Mouse (Mus musculus): ENCODE measurements around the gene Supt3.

Supt3 gene

GRCm38 (mm10) chr17:44776738-44777270 lies at the start of gene Supt3:
TSS of gene Supt3 (plus strand) at chr17:44777152.
- peak; percentile 98 to 99 for DNase-seq

DNA sequence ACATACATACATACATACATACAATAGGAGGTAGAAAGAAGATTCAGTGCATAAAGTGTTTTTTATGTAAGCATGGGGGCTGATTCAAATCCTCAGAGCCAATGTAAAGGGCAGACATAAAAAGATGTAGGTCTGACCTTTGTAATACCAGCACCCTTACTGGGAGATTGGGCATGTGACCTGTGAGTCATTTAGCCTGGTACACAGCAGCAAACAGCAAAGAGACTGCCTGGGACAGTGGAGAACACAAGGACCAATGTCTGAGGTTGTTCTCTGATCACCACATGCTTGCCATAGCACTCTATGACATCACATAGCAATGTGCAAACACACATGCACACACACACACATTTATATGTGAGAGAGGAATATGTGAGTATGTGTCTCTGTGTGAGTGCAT lies 49.3 kb upstream of the Supt3 start:
- no peak for DNase-seq

DNA sequence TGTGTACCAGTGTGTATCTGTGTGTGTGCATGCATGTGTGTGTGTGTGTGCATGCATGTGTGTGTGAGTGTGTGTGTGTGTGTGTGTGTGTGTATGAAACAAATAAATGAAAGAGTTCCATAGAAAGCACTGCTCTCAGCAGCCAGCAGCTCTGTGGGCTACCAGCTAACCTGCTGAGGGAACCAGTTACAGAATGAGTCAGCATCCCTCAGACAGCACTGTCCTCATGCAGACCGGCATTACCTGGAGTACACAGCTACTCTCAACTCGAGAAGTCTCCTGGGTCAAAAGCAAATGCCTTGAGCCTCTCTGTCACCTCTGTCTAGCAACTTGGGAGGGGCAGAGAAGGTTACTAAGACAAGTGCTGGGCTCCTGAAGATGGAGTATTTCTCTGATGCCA lies 48.5 kb upstream of the Supt3 start:
- DNase-seq, result no peak

DNA sequence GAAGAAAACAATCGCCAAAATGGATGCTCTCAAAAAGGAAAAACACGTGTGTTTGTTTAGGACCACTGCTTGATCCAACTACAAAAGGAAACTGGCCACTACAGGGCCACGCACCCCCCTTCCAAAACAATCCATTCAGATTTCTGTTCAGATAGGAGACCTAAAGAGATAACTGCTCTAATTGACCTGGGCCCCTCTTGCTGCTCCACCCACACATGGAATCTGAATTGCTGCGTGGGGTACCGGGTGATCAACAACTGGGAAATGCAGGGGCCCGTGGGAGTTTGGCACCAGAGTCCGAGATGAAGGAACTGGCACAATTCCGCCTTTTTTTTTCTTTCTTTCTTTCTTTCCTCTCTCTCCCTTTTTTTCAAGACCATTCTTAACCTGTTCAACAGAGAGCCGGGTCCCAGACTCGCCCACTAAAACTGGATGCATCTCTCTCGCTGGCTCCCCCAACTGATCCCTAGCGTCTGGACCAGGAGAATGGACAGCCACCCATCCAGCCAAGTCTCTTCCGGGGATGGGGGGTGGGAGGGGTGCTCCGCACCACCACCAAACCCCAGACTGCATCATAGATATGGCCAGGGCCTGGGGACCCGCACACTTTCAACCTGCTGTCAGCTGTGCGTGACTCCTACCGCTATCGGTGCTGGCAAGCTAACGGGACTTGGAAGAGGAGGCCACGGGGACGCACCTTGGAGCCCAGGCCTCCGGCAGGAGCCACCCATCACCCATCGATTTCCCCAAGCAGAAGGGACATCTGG lies 43.2 kb upstream of the Supt3 start:
- peak in 1 of 2 experiments; percentile 14 for DNase-seq

DNA sequence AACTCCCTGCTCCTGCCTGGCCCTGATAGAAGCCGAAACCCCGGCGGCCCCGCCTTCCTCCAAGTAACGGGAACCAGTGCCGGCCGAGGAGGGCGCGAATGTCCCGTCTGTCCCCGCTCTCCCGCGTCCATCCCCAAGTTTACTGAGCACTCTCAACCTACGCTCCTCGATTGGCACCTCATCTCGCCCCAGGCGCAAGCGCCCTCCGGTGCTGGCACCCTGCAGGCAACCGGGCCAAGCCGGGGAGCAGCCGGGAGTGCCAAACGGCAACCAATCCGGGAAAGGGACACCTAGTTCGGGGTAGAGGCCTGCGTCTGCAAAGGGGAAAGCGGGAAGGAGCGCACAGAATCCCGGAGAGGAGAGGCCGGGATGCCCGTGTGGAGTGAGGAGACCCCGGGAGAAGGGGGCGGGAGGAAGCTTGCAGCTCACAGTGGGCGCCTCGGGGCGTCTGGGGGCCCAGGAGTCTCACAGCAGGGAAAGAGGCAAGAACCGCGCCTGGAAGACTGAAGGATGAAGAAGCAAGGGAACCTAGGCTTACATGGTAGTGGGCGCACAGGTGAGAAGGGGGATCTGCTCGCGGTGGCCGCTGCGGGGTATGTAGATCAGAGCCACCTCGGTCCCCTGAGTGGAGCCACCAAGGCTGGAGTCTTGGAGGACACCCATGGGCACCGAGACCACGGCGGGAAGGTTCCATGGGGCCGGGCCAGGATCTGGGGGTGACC lies 42.3 kb upstream of the Supt3 start:
- DNase-seq, result peak; percentile 27 to 31

DNA sequence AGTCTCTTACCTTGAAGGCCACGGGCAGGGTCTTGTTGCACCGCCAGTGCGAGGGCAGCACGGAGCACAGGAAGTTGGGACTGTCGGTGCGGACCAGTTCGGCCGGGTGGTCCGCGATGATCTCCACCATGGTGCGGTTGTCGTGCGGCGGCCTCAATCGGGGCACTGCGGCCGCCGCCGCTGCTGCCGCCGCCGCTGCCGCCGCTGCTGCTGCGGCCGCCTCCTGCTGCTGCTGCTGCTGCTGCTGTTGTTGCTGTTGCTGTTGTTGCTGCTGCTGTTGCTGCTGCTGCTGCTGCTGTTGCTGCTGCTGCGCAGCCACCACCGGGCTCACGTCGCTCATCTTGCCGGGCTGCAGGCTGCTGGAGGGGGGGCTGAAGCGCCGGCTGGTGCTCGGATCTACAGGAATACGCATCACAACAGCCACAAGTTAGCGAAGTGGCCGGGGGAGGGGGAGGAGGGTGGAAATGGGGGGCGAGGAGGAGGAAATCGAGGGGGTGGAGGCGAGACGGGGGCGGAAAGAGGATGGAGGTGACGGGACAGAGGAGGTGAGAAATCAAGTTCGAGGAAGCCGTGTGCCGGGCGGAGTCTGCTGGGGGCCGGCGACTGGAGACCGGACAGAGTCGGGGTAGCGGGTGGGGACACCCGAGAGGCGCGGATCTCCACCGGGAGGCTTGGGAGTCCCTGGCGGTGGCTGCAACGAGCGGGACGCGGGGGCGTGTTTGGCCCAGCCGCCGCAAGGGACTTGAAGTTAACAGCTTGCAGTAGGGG lies 41.5 kb upstream of the Supt3 start:
- DNase-seq, result no peak

- DNase-seq, result peak; percentile 60 to 73
Measured at GRCm38 (mm10) chr17:44735991-44736561, 40.9 kb upstream of the Supt3 start.

GRCm38 (mm10) chr17:44737275-44738120 lies 39.5 kb upstream of the Supt3 start:
- DNase-seq, result peak; percentile 7 to 30

DNA sequence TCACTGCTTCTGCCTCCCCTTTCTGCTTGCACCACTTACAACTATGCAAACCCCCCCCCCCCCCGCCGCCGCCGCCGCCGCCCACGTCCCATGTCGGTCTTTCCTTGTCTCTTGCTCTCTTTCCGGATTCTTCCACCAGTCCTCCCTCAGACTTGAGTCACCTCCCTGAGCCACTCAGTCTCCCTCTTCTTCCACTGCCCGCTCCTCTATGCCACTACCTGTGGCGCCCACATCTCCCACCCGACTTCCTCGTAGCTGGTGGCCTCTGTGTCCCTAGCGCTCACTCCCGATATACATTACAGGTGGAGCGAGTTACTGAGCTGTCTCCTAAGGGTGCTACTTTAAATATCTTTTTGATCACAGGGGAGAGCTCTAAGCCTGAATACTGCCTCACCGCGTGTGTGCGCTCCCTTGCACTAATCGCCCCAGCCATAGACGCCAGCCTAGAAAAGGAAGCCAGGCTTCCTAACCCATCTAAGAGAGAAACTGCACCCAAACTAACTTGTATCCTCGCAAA lies 38.8 kb upstream of the Supt3 start:
- no peak for DNase-seq

DNA sequence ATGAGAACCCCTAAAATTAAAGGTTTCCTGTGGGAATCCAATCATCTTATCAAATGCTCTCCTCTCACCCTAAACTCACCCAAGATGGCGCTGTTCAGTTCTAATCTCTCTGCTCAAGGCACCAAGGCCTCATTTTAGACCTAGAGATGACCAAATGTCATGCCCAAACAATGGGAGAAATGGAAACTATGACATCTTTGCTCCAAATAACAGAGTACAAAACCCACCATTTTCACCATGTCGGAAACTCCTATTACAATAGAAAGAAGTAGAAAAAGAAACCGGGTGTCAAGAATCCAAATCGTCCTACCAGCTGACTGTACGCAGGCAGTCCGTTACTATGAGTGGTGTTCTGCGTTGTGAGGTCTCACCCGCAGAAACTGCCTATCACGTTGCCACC lies 34.7 kb upstream of the Supt3 start:
- DNase-seq, result no peak

DNA sequence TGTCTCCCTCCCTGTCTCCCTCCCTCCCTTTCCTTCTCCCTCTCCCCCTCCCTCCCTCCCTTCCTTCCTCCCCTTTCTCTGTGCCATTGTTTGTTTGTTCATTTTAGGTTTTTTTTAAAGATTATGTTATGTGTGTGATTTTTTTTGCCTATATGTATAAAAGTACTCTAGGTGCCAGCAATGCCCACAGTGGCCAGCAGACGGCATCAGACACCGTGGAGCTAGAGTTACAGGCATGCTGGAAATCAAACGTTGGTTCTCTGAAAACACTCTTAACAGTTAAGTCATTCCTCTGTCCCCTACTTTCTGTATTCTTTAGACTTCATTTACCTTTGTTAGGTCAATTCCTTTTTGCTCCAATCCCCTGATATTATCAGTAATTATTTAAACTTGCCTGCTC lies 33.2 kb upstream of the Supt3 start:
- no peak for DNase-seq

GRCm38 (mm10) chr17:44745378-44745777 lies 31.6 kb upstream of the Supt3 start:
- no peak for DNase-seq

DNA sequence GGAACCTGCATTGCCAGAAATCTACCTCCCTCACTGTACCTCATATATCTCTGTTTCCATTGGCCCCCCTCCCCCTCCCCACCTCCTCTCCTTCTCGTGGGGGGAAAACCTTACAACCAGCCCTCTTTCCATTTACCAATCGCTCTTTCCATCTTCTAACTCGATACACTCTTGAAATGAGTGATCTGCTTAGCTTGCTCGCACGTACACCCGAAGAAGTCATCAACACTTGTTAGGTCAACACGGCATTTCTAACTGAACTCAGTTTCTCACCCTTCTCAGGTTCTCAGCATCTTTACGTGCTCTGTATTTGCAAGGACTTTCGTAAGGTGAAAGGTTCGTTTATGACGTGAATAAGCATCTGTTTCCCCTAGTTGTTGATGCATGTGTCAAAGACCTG lies 10.6 kb upstream of the Supt3 start:
- DNase-seq, result no peak

GRCm38 (mm10) chr17:44766975-44767374 lies 10.0 kb upstream of the Supt3 start:
- DNase-seq, result no peak

DNA sequence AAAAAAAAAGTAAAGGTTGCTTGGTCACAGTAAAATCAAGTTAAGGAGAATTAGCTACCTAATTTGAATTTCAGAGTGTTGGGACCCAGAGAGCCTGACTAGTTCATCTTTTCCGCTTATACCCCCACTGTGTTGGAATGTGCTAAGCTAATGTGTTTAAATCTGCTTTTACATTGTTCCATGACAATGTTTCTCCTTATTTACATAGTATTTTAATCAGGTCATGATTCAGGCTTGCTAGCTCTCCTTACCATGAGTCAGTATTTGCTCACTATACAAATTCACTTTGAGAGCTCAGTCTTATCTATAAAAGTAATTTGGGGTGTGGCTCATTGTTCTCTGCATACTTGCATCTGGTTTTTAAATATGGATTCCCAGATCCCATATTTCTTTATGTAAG lies 9.6 kb upstream of the Supt3 start:
- DNase-seq, result no peak

GRCm38 (mm10) chr17:44768522-44768921 lies 8.4 kb upstream of the Supt3 start:
- no peak for DNase-seq

DNA sequence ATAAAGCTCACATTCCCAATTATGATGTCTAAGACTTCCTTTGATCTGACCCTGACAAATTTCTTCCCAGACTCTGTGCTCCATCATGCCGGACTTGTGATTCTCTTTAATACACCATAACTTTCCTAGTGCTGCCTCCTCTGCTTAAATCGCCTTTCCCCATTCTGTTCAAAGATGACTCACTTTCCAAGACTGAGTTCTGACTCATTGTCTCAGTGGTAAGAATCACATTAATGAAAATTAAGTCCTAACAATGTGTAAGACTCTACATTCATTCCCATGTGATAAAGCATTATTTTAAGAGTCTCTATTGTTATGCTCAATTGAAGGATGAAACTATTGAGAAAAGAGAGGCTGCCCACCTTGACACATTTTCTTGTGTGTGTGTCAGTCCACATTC lies 6.1 kb upstream of the Supt3 start:
- DNase-seq, result no peak

DNA sequence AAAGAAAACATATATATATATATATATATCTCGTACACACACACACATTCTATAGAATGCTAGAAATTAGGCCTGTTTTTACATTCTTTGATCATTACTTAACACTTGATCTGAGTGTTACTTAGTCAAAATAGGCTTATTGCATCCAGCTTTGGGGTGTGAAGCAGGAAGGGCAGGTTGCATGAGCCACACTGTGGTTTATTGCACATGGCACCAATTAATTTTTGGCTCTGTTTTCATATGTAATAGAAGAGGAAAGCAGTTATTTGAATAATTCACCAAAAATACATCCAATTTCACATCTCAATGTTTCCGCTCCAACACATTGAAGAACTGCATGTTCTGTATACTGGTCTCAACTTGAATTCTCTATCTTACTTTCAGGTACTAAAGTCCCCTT lies 4.4 kb upstream of the Supt3 start:
- no peak for DNase-seq

DNA sequence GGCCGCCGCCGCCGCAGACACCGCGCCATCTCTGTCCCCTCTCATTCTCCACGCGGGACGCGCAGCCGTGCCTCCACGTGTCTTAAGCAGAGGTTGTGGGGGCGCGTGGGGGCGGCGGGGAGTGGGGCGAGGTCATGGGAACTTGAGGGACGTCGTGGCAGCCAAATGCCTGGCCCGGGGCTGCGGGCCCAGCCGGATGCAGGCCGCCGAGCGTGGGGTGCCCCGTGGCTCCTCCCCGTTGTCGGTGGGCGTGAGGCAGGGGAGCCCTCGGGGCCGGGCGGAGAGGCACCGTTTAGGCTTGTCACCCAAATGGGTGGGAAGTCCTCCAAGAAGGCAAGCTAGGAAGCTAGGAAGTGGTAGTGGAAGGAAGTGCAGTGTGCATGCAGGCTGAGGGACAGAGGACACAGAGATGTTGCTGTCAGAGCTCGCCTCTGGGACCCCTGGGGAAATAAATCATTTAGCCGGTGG lies 419 bp downstream of the Supt3 start:
- DNase-seq, result peak; percentile 71 to 73

DNA sequence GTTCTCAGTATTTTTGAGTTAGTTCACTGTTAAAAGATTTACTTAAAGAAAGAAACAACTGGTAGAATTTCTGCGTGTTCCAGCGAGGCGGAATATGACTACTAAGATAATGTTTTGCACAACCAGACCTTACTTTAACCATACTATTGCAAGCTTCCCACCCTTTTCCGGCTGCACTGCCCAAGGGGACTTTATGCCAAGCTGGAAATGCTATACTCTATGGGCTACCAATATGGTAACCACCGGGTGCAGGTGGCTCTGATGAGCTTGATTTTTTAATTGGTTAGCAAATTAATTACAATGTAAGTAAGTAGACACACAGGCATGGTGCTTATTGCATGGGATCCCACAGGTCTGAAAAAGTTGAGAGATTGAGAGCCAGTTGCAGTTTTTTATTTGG lies 1.2 kb downstream of the Supt3 start:
- no peak for DNase-seq

GRCm38 (mm10) chr17:44780353-44780752 lies 3.4 kb downstream of the Supt3 start:
- DNase-seq, result no peak

DNA sequence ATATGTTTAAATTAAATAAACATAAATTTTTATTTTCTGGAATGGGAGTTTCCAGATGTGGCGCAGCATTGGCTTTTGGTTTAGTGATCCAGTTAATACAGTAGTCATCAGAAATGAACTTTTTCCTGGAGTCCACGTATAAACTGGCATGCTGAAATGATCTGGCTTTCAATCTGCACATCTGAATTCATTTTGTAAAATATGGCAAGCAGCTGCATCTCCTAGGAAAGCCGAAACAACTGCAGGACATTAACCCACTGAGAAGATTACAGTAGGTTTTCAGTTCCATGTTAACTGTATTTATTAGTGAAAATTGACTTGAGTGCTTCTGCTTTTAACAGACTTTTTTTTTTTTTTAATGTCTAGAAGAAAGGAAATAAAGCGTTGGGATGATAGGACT lies 5.4 kb downstream of the Supt3 start:
- DNase-seq, result no peak
